Mouse (Mus musculus) lung, adult 2 months (tissue): ENCODE measurements around the gene Usp32.

Source experiments
- CTCF ChIP-seq: fragments of 200-500 bp; IDR thresholded peaks from 2 replicates; pipeline ENCODE4 v1.5.1; 2011; ENCODE audit warnings: mild to moderate bottlenecking, low read length, control low read depth; ENCODE audit not compliant: insufficient read depth
- POLR2A ChIP-seq: fragments of 200-500 bp; IDR thresholded peaks from 2 replicates; pipeline ENCODE4 v1.6.1; 2011; ENCODE audit warnings: low read depth, mild to moderate bottlenecking, control low read depth, low read length, borderline replicate concordance; ENCODE audit errors: extremely low read depth

GRCm38 (mm10) chr11:84978113-84978512 lies 161.8 kb downstream of the Usp32 start:
- TF ChIP-seq CTCF (peak; percentile 67), POLR2A (no peak)
